Mouse (Mus musculus) right cerebral cortex, postnatal 36 days (tissue): ENCODE measurements around the gene App.
A peak's percentile ranks its signal among the peaks of the same experiment; 100 is the strongest.

Experiments used
- DNase-seq, 2 experiments: peaks; one replicate each; pipeline ENCODE4 v3.0.0; 2022; ENCODE audit warnings: low spot score in 2 of 2, mixed read lengths in 1 of 2

The App gene

GRCm38 (mm10) chr16:85075330-85075729, 98.2 kb downstream of the App start:
- DNase-seq: no peak

GRCm38 (mm10) chr16:85074889-85075288, 98.7 kb downstream of the App start:
- no peak for DNase-seq

- no peak for DNase-seq
These were observed 100.9 kb downstream of the App start for GRCm38 (mm10) chr16:85072624-85073023.

- DNase-seq: no peak
These were observed 101.8 kb downstream of the App start for GRCm38 (mm10) chr16:85071791-85072190.

- DNase-seq: no peak
These were observed 102.3 kb downstream of the App start for GRCm38 (mm10) chr16:85071248-85071647.

GRCm38 (mm10) chr16:85067254-85067893, 106.2 kb downstream of the App start:
- DNase-seq: no peak

- no peak for DNase-seq
These were observed 107.3 kb downstream of the App start for GRCm38 (mm10) chr16:85066227-85066626.

GRCm38 (mm10) chr16:85064800-85065199, 108.8 kb downstream of the App start:
- no peak for DNase-seq

- DNase-seq: no peak
These were observed 110.8 kb downstream of the App start for GRCm38 (mm10) chr16:85062732-85063131.

GRCm38 (mm10) chr16:85061725-85062124, 111.8 kb downstream of the App start:
- DNase-seq: no peak

- no peak for DNase-seq
These were observed 115.4 kb downstream of the App start for GRCm38 (mm10) chr16:85058138-85058537.

GRCm38 (mm10) chr16:85056212-85056611, 117.4 kb downstream of the App start:
- DNase-seq: no peak

GRCm38 (mm10) chr16:85053996-85054395, 119.6 kb downstream of the App start:
- no peak for DNase-seq

- DNase-seq: no peak
These were observed 126.3 kb downstream of the App start for GRCm38 (mm10) chr16:85047310-85047709.

- DNase-seq: no peak
These were observed 132.2 kb downstream of the App start for GRCm38 (mm10) chr16:85041153-85041959.

GRCm38 (mm10) chr16:85038731-85039130, 134.8 kb downstream of the App start:
- no peak for DNase-seq

GRCm38 (mm10) chr16:85037969-85038644, 135.5 kb downstream of the App start:
- no peak for DNase-seq

GRCm38 (mm10) chr16:85035815-85036214, 137.8 kb downstream of the App start:
- no peak for DNase-seq

- no peak for DNase-seq
These were observed 139.8 kb downstream of the App start for GRCm38 (mm10) chr16:85033747-85034146.

GRCm38 (mm10) chr16:85030810-85031209, 142.8 kb downstream of the App start:
- DNase-seq: no peak

GRCm38 (mm10) chr16:85028396-85028795, 145.2 kb downstream of the App start:
- DNase-seq: no peak

GRCm38 (mm10) chr16:85024706-85025105, 148.9 kb downstream of the App start:
- DNase-seq: no peak

GRCm38 (mm10) chr16:85023106-85023505, 150.5 kb downstream of the App start:
- peak in 1 of 2 experiments; percentile 60 for DNase-seq
